Mouse (Mus musculus) left cerebral cortex, adult 9 months (tissue): ENCODE data around the gene Ccdc69.

Experiments used
- DNase-seq, 2 experiments: peaks; one replicate each; pipeline ENCODE4 v3.0.0; 2022; ENCODE audit warnings: low spot score in 2 of 2

Ccdc69 gene

GRCm38 (mm10) chr11:55012551-55013521 is 65.1 kb downstream of the Ccdc69 start:
- no peak for DNase-seq

- DNase-seq, result peak in 1 of 2 experiments; percentile 27
These were observed 66.5 kb downstream of the Ccdc69 start for GRCm38 (mm10) chr11:55011440-55011839.

- no peak for DNase-seq
These were observed 69.7 kb downstream of the Ccdc69 start for GRCm38 (mm10) chr11:55008230-55008629.

- DNase-seq, result no peak
These were observed 72.2 kb downstream of the Ccdc69 start for GRCm38 (mm10) chr11:55005684-55006083.

- no peak for DNase-seq
These were observed 72.9 kb downstream of the Ccdc69 start for GRCm38 (mm10) chr11:55004970-55005502.
